Mouse (Mus musculus): ENCODE measurements around the gene Gtpbp1. TPM values are rescaled to one million over a fixed set of nuclear protein-coding genes. Genes with fewer than 3 reads are reported as not detected.

Gtpbp1 gene
- total RNA-seq, 2 experiments from 2014 or later, result 46.2 to 52.6 TPM

Other genes with a start within 250 kb of the Gtpbp1 start
- 100 to 1,000 TPM; 110 to 121 TPM for gene Csnk1e, start 235.3 kb upstream of the Gtpbp1 start, total RNA-seq (2021)
- 10 to 100 TPM; 85.0 to 86.9 TPM for gene Kcnj4, start 185.6 kb upstream of the Gtpbp1 start, total RNA-seq (2021)
- under 1 TPM; 0.37 to 0.68 TPM for gene Kdelr3, start 174.4 kb upstream of the Gtpbp1 start, total RNA-seq (2021)
- gene Ddx17, start 144.1 kb upstream of the Gtpbp1 start, total RNA-seq (2021), result 100 to 1,000 TPM; 275 to 348 TPM
- under 1 TPM; 0.57 to 0.92 TPM for gene Dmc1, start 85.7 kb upstream of the Gtpbp1 start, total RNA-seq (2021)
- gene Fam227a, start 31.9 kb upstream of the Gtpbp1 start, total RNA-seq (2021), result 10 to 100 TPM in 1 of 2 experiments, 1 to 10 TPM in 1; 6.0 to 11.5 TPM
- 10 to 100 TPM; 51.8 to 54.2 TPM for gene Cby1, start 31.6 kb upstream of the Gtpbp1 start, total RNA-seq (2021)
- 100 to 1,000 TPM; 100 to 107 TPM for gene Tomm22, start 20.0 kb upstream of the Gtpbp1 start, total RNA-seq (2021)
- 10 to 100 TPM; 49.4 to 53.2 TPM for gene Josd1, start 2.9 kb upstream of the Gtpbp1 start, total RNA-seq (2021)
- gene Sun2, start 51.7 kb downstream of the Gtpbp1 start, total RNA-seq (2021), result 10 to 100 TPM; 23.5 to 23.7 TPM
- 10 to 100 TPM; 53.0 to 59.4 TPM for gene Dnal4, start 87.0 kb downstream of the Gtpbp1 start, total RNA-seq (2021)
- 100 to 1,000 TPM; 773 to 802 TPM for gene Nptxr, start 113.9 kb downstream of the Gtpbp1 start, total RNA-seq (2021)
- 10 to 100 TPM; 16.8 to 30.2 TPM for gene Npcd, start 143.4 kb downstream of the Gtpbp1 start, total RNA-seq (2021)
- 100 to 1,000 TPM; 397 to 421 TPM for gene Cbx6, start 143.8 kb downstream of the Gtpbp1 start, total RNA-seq (2021)
- 1 to 10 TPM; 3.7 to 5.0 TPM for gene Apobec3, start 200.8 kb downstream of the Gtpbp1 start, total RNA-seq (2021)